Mouse (Mus musculus): ENCODE measurements at regions not wholly inside any gene's neighbourhood (a gene's known extent, or its start where the extent isn't known, plus 50 kb on each side); places are given as distances from the start of the nearest gene placed in this dataset.

DNA sequence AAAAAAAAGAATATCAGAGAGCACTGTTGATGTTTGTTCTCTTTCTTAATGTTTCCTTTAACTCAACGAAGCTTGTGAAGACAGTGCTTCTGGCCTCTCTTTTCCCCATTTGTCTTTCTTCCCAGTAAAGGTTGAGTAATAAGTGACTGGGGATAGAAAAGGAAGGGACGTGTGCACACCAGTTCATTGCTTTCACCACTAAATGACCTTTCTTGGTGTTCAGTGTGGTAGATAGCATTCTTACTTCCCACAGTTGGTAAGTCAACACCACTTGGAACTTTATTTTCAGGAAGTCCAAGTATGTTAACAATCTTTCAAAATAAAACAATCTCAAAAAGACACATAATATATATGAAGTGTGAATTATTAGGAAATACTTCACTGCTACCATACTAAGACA is 801.2 kb upstream of the Adgrl2 start:
- no peak for TF ChIP-seq POLR2A (IDR thresholded peaks at IDR 0.05; ENCODE audit: borderline replicate concordance, insufficient read depth, low read length)
- TF ChIP-seq CTCF (IDR thresholded peaks at IDR 0.05; ENCODE audit: borderline replicate concordance, insufficient read depth, low read depth, low read length): no peak
